Mouse (Mus musculus): ENCODE measurements at regions not wholly inside any gene's neighbourhood (a gene's known extent, or its start where the extent isn't known, plus 50 kb on each side); places are given as distances from the start of the nearest gene placed in this dataset.

DNA sequence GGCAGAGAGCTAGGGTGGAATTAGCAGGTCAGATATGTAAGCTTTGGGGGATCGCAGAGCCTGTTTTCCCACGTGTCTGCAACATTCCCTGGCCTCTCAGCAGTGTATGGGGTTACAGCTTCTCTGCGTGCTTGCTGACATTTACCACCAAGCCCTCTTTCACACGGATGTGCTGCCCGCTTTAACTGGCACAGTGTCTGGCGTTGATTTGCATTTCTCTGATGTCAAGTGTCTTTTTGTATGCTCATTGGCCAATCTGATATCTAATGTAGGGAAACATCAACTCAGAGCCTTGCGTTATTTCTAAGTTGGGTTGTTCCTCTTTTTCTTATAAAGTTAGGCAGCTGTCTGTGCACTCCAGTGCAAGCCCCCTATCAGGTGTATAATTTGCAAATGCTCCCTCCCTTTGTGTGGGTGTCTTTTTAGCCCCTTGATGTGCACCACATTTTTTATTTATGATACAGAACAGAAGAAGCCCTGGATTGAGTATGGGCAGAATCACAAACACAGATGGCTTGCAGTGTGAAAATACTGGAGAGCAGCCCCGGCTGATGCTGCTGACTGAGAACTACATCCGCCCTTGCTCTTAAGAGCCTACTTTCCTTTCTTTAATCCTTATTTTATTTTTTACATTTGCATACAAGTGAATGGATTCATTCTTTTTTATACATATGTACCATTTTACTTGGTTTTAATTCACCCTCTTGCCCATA, 93.4 kb upstream of the Btbd11 start:
- TF ChIP-seq POLR2A (IDR thresholded peaks at IDR 0.05; ENCODE audit: extremely low read depth, insufficient read depth, low read length) (no peak), CTCF (IDR thresholded peaks at IDR 0.05; ENCODE audit: low read depth, low read length) (no peak)

Measured in liver, adult 2 months (tissue).